ENCODE assay signal across 8 mouse cellular contexts in genomic region chr17:6430410-6431001, GRCm38 (mm10). TPM values are rescaled to one million over a fixed set of nuclear protein-coding genes. Genes with fewer than 3 reads are reported as not detected.
DNase-seq lines count a peak whose midpoint lies in the region; ATAC-seq and TF ChIP-seq lines count a peak whose summit lies in the region.
"Not testable (repeated sequence)": the region's sequence is repeated elsewhere in the genome, so short reads cannot be mapped to it uniquely, and the experiment has no call there.

No protein-coding gene starts in this region.

- H3K4me2 ChIP-seq in hindbrain, postnatal 0 days (ENCODE audit: low read depth, low read length) = peak overlapping the region; percentile 46
- H3K4me2 ChIP-seq in limb, embryonic 13.5 days (replicated peaks) = peak overlapping the region; percentile 64
- peak overlapping the region; percentile 46 for H3K4me2 ChIP-seq in lung, postnatal 0 days (replicated peaks; ENCODE audit: low read depth, low read length)
- H3K4me2 ChIP-seq in myocyte (ENCODE audit: low read depth) = peak overlapping the region; percentile 54

- DNase-seq in cerebellum, adult 18-20 months = peak; percentile 28 to 37
- DNase-seq in heart, embryonic 10.5 days (ENCODE audit: low spot score); hindbrain, postnatal 0 days (ENCODE audit: low spot score); lung, postnatal 0 days (ENCODE audit: low spot score): not testable (repeated sequence)
- peak; percentile 26 for DNase-seq in thymus, postnatal 4 days

- not testable (repeated sequence) for H3K9me3 ChIP-seq in erythroblast, embryonic 14.5 days (ENCODE audit: control insufficient read depth, low read length); heart, embryonic 10.5 days; hindbrain, postnatal 0 days (ENCODE audit: low read length); limb, embryonic 13.5 days; lung, postnatal 0 days (ENCODE audit: low read length)

- not testable (repeated sequence) for H3K9ac ChIP-seq in hindbrain, postnatal 0 days (replicated peaks; ENCODE audit: low read length)
- H3K9ac ChIP-seq in limb, embryonic 13.5 days = peak overlapping the region; percentile 60
- H3K9ac ChIP-seq in lung, postnatal 0 days (replicated peaks; ENCODE audit: low read depth) = peak overlapping the region; percentile 13; the same call in 1 of the 2 replicates

- 12% methylated on average over 9 of the region's 9 CpGs for WGBS in heart, embryonic 10.5 days
- WGBS in hindbrain, postnatal 0 days = 5% methylated on average over 8 of the region's 9 CpGs
- 10% methylated on average over 9 of the region's 9 CpGs for WGBS in limb, embryonic 13.5 days
- WGBS in lung, postnatal 0 days = 0% methylated on average over 8 of the region's 9 CpGs

- not testable (repeated sequence) for H3K79me2 ChIP-seq in myocyte (ENCODE audit: control insufficient read depth, insufficient read depth)

- not testable (repeated sequence) for H3K4me1 ChIP-seq in erythroblast, embryonic 14.5 days (ENCODE audit: control insufficient read depth); heart, embryonic 10.5 days; hindbrain, postnatal 0 days (ENCODE audit: insufficient read depth, low read length); limb, embryonic 13.5 days; lung, postnatal 0 days (ENCODE audit: insufficient read depth, low read depth, low read length)

- not testable (repeated sequence) for H3K27me3 ChIP-seq in erythroblast, embryonic 14.5 days (ENCODE audit: control insufficient read depth); heart, embryonic 10.5 days (ENCODE audit: insufficient read depth, poor library complexity, severe bottlenecking); hindbrain, postnatal 0 days (ENCODE audit: insufficient read depth, low read length); limb, embryonic 13.5 days; lung, postnatal 0 days (replicated peaks; ENCODE audit: insufficient read depth, low read length); myocyte (ENCODE audit: control insufficient read depth, insufficient read depth, insufficient read length)

- H3K4me3 ChIP-seq in erythroblast, embryonic 14.5 days (replicated peaks) = peak overlapping the region; percentile 56
- H3K4me3 ChIP-seq in heart, embryonic 10.5 days = peak overlapping the region; percentile 56
- peak overlapping the region; percentile 46 for H3K4me3 ChIP-seq in hindbrain, postnatal 0 days (ENCODE audit: low read length)
- peak overlapping the region; percentile 44 for H3K4me3 ChIP-seq in limb, embryonic 13.5 days
- H3K4me3 ChIP-seq in lung, postnatal 0 days (ENCODE audit: low read depth, low read length) = peak overlapping the region; percentile 50
- H3K4me3 ChIP-seq in myocyte = peak overlapping the region; percentile 24

- peaks cover 12% of the 10 kb centered on the region for H3K36me3 ChIP-seq in erythroblast, embryonic 14.5 days (ENCODE audit: control insufficient read depth)
- H3K36me3 ChIP-seq in heart, embryonic 10.5 days = peaks cover 17% of the 10 kb centered on the region; the same call in 1 of the 2 replicates
- H3K36me3 ChIP-seq in hindbrain, postnatal 0 days (ENCODE audit: insufficient read depth, low read length); lung, postnatal 0 days (ENCODE audit: insufficient read depth, low read length); myocyte (ENCODE audit: control insufficient read depth, insufficient read depth): not testable (repeated sequence)
- peaks cover 14% of the 10 kb centered on the region for H3K36me3 ChIP-seq in limb, embryonic 13.5 days

- not testable (repeated sequence) for TF ChIP-seq EP300 in lung, postnatal 0 days (IDR thresholded peaks at IDR 0.05)

- H3ac ChIP-seq in myocyte (ENCODE audit: control insufficient read depth, insufficient read length) = not testable (repeated sequence)

- TF ChIP-seq CTCF in hindbrain, postnatal 0 days (IDR thresholded peaks at IDR 0.05; ENCODE audit: low read depth); lung, postnatal 0 days (IDR thresholded peaks at IDR 0.05): not testable (repeated sequence)

- TF ChIP-seq POLR2A in myocyte (IDR thresholded peaks at IDR 0.05; ENCODE audit: insufficient read length, low read depth) = not testable (repeated sequence)

- H3K27ac ChIP-seq in heart, embryonic 10.5 days = peak overlapping the region; percentile 82
- H3K27ac ChIP-seq in hindbrain, postnatal 0 days = peak overlapping the region; percentile 76
- not testable (repeated sequence) for H3K27ac ChIP-seq in limb, embryonic 13.5 days; lung, postnatal 0 days (ENCODE audit: low read length)

- ATAC-seq in hindbrain, postnatal 0 days = peak; percentile 37; the same call in 1 of the 2 replicates
- ATAC-seq in limb, embryonic 13.5 days (ENCODE audit: low FRiP score, low read depth) = not testable (repeated sequence)
- peak; percentile 21 for ATAC-seq in lung, postnatal 0 days

RNA-seq across cellular contexts. Expression of gene Dynlt1b, which starts 0.6 kb away (rescaled TPM):
- polyA plus RNA-seq in erythroblast, embryonic 14.5 days (2012) = 2.4 and 2.6 TPM in 2 replicates
- polyA plus RNA-seq in heart, embryonic 10.5 days (2016; fragmentation: Nextera tagmentation; extraction: Ambion mirVana) = 422 and 472 TPM in 2 replicates
- total RNA-seq in hindbrain, postnatal 0 days (2014; rRNA removed) = 392 and 457 TPM in 2 replicates
- polyA plus RNA-seq in hindbrain, postnatal 0 days (2015; fragmentation: Nextera tagmentation; extraction: Ambion mirVana) = 1,203 and 1,233 TPM in 2 replicates
- 478 and 527 TPM in 2 replicates for polyA plus RNA-seq in limb, embryonic 13.5 days (2015; fragmentation: Nextera tagmentation; extraction: Ambion mirVana)
- 537 and 571 TPM in 2 replicates for polyA plus RNA-seq in lung, postnatal 0 days (2015; fragmentation: Nextera tagmentation; extraction: Ambion mirVana)
- polyA plus RNA-seq in myocyte (2012; fragmentation: generic; extraction: Trizol) = 201 TPM

Comparison
In these comparisons a context has a peak if more than half of its experiments do, and no peak if none do; other contexts are left out.
1. RNA of gene Dynlt1b, which starts 0.6 kb away (polyA plus RNA-seq): 1,203 to 1,233 TPM in hindbrain, postnatal 0 days, 537 to 571 TPM in lung, postnatal 0 days, 478 to 527 TPM in limb, embryonic 13.5 days, 422 to 472 TPM in heart, embryonic 10.5 days and 201 TPM in myocyte (single experiment); 2.4 to 2.6 TPM in erythroblast, embryonic 14.5 days; every median in the first group is over 10 times any median in the second.
2. Peak in every context shown above with its lines, with median percentiles within 50 percentile points of each other: H3K4me3 ChIP-seq and H3K4me2 ChIP-seq.